Mouse (Mus musculus) kidney, embryonic 15.5 days (tissue): Measurements from ENCODE around the gene Arl8a. TPM values are rescaled to one million over a fixed set of nuclear protein-coding genes. Genes with fewer than 3 reads are reported as not detected.
A peak's percentile ranks its signal among the peaks of the same experiment; 100 is the strongest.

Experiments
- ATAC-seq: fragments of 200-750 bp; cut with Nextera tagmentation; replicated peaks from 2 replicates; pipeline ENCODE4 v1.8.0; 2017; ENCODE audit warnings: moderate TSS enrichment; ENCODE audit not compliant: low FRiP score
- H3K27ac ChIP-seq: fragments of 300-500 bp; sonication (generic); 2 replicates; pipeline ENCODE4 v1.5.1; 2015; ENCODE audit warnings: mild to moderate bottlenecking, inconsistent platforms
- H3K27me3 ChIP-seq: fragments of 300-500 bp; sonication (generic); 2 replicates; pipeline ENCODE4 v1.6.1; 2015; ENCODE audit warnings: inconsistent platforms
- H3K36me3 ChIP-seq: fragments of 300-500 bp; sonication (generic); 2 replicates; pipeline ENCODE4 v1.6.1; 2015; ENCODE audit warnings: inconsistent platforms
- H3K4me1 ChIP-seq: fragments of 300-500 bp; sonication (generic); 2 replicates; pipeline ENCODE4 v1.6.1; 2015; ENCODE audit warnings: inconsistent platforms
- H3K4me2 ChIP-seq: fragments of 300-500 bp; sonication (generic); 2 replicates; pipeline ENCODE4 v1.6.1; 2015; ENCODE audit warnings: moderate library complexity, mild to moderate bottlenecking, inconsistent platforms
- H3K4me3 ChIP-seq: fragments of 300-500 bp; sonication (generic); replicated peaks from 2 replicates; pipeline ENCODE4 v1.5.1; 2015; ENCODE audit warnings: mild to moderate bottlenecking, inconsistent platforms
- H3K9ac ChIP-seq: fragments of 300-500 bp; sonication (generic); 2 replicates; pipeline ENCODE4 v1.6.1; 2015; ENCODE audit warnings: mild to moderate bottlenecking, inconsistent platforms
- H3K9me3 ChIP-seq: fragments of 300-500 bp; sonication (generic); replicated peaks from 2 replicates; pipeline ENCODE4 v1.6.1; 2016; ENCODE audit warnings: inconsistent platforms
- WGBS: fragments of 180-500 bp; shearing (Covaris S2); methylation state at CpG from one replicate; pipeline ENCODE4 v1.1.7; 2015; ENCODE audit warnings: mixed read lengths; 5-methylcytosine and 5-hydroxymethylcytosine counted together
- polyA plus RNA-seq: library from polyadenylated mRNA; unstranded; fragments of >200 nt; fragmentation: Nextera tagmentation; extraction: Ambion mirVana; gene quantifications from 2 replicates; pipeline ENCODE4 v1.2.1, GENCODE M21; 2015

Gene Arl8a
- polyA plus RNA-seq, 1 experiment from 2014 or later, result 52.3 TPM

- H3K9ac ChIP-seq, result no peak overlapping the region
- peaks cover 15% of the 10 kb centered on the region for H3K4me1 ChIP-seq
- 12% methylated on average over 1 of the region's 1 CpGs for WGBS
- H3K27ac ChIP-seq, result no peak overlapping the region
- H3K9me3 ChIP-seq, result no peaks in the 10 kb centered on the region
- no peaks in the 10 kb centered on the region for H3K36me3 ChIP-seq
- H3K27me3 ChIP-seq, result no peaks in the 10 kb centered on the region
- no peak overlapping the region for H3K4me3 ChIP-seq
- no peak for ATAC-seq
- no peak overlapping the region for H3K4me2 ChIP-seq
These were observed 10.1 kb upstream of the Arl8a start for GRCm38 (mm10) chr1:135136500-135136899.

GRCm38 (mm10) chr1:135139906-135140305 lies 6.7 kb upstream of the Arl8a start:
- no peak overlapping the region for H3K9ac ChIP-seq
- 74% methylated on average over 2 of the region's 2 CpGs for WGBS

DNA sequence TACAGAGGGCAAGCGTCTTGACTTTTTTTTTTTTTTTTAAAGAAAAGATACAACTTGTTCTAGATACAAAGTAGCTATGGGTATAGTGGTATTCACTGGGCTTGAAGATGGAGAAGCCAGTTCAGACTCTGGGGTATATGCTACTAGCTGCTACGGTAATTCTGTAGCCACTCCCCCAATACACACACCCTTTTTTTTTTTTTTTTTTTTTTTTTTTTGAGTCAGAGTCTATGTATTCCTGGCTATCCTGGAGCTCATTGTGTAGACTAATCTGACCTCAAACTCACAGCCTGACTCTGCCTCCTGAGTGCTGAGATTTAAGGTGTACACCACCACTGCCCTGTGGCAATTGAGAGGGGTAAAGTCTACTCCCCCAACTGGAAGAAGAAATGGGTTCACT lies 4.2 kb upstream of the Arl8a start:
- Histone ChIP-seq H3K27me3 (peaks cover 16% of the 10 kb centered on the region; the same call in 1 of the 2 replicates), H3K9me3 (no peaks in the 10 kb centered on the region), H3K9ac (no peak overlapping the region), H3K4me1 (peaks cover 5% of the 10 kb centered on the region), H3K4me3 (no peak overlapping the region), H3K36me3 (no peaks in the 10 kb centered on the region), H3K27ac (no peak overlapping the region), H3K4me2 (no peak overlapping the region)
- WGBS, result 76% methylated on average over 2 of the region's 2 CpGs
- ATAC-seq, result no peak

More at GRCm38 (mm10) chr1:135139906-135140305, 6.7 kb upstream of the Arl8a start:
- Histone ChIP-seq H3K9me3 (no peaks in the 10 kb centered on the region), H3K27me3 (peaks cover 10% of the 10 kb centered on the region; the same call in 1 of the 2 replicates), H3K4me2 (no peak overlapping the region), H3K4me1 (no peaks in the 10 kb centered on the region), H3K36me3 (no peaks in the 10 kb centered on the region), H3K27ac (no peak overlapping the region), H3K4me3 (no peak overlapping the region)
- no peak for ATAC-seq

- Histone ChIP-seq H3K4me1 (peaks cover 19% of the 10 kb centered on the region), H3K27me3 (peaks cover 16% of the 10 kb centered on the region; the same call in 1 of the 2 replicates), H3K9me3 (no peaks in the 10 kb centered on the region), H3K9ac (no peak overlapping the region), H3K27ac (no peak overlapping the region), H3K4me3 (no peak overlapping the region), H3K4me2 (no peak overlapping the region), H3K36me3 (no peaks in the 10 kb centered on the region)
- 78% methylated on average over 2 of the region's 2 CpGs for WGBS
- ATAC-seq, result no peak
These were observed 2.7 kb upstream of the Arl8a start for GRCm38 (mm10) chr1:135143940-135144339.

DNA sequence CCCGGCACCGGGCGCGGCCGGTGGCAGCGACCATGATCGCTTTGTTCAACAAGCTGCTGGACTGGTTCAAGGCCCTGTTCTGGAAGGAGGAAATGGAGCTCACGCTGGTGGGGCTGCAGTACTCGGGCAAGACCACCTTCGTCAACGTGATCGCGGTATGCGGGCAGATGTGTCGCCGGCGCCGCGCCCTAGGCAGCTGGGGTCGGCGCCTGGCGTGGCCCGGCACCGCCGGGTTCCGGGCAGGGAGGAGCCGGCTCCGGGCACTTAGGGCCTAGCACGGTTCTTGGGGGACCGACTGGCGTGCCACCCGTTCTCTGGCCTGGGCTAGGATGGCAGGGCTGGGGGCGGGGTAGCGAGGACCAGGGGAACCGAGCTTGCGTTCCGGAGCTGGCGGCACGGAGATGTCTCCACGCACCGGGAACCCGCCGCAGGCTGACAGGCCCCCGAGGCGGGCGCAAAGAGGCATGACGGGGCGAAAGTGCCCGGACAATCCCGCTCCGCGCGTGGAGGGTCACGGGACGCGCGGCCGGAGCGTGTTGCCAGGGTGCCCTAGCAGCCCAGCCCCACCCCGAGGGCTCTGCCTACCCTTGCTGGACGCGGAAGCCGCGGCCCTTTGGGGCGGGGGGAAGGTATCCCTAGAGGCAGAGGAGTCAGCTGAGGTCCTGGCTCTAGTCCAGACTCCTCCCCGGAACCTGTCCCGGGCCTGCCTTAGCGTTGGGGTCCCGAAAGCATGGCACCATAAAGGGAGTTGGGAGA lies 500 bp downstream of the Arl8a start:
- H3K4me2 ChIP-seq, result peak overlapping the region; percentile 81
- peak overlapping the region; percentile 75 for H3K4me3 ChIP-seq
- peak; percentile 78 for ATAC-seq
- H3K9ac ChIP-seq, result peak overlapping the region; percentile 80
- H3K9me3 ChIP-seq, result no peaks in the 10 kb centered on the region
- H3K27me3 ChIP-seq, result peaks cover 16% of the 10 kb centered on the region; the same call in 1 of the 2 replicates
- H3K36me3 ChIP-seq, result peaks cover 1% of the 10 kb centered on the region; the same call in 1 of the 2 replicates
- peaks cover 20% of the 10 kb centered on the region for H3K4me1 ChIP-seq
- under 1% methylated on average over 67 of the region's 69 CpGs for WGBS
- peak overlapping the region; percentile 87 for H3K27ac ChIP-seq

GRCm38 (mm10) chr1:135147702-135148058 lies 1.1 kb downstream of the Arl8a start:
- Histone ChIP-seq H3K36me3 (peaks cover 7% of the 10 kb centered on the region; the same call in 1 of the 2 replicates), H3K4me1 (peaks cover 20% of the 10 kb centered on the region), H3K9me3 (no peaks in the 10 kb centered on the region), H3K4me2 (peak overlapping the region; percentile 81), H3K27me3 (peaks cover 16% of the 10 kb centered on the region; the same call in 1 of the 2 replicates), H3K27ac (peak overlapping the region; percentile 87), H3K9ac (peak overlapping the region; percentile 80), H3K4me3 (peak overlapping the region; percentile 75)
- WGBS, result 3% methylated on average over 7 of the region's 7 CpGs
- no peak; the same call in 1 of the 2 replicates for ATAC-seq

DNA sequence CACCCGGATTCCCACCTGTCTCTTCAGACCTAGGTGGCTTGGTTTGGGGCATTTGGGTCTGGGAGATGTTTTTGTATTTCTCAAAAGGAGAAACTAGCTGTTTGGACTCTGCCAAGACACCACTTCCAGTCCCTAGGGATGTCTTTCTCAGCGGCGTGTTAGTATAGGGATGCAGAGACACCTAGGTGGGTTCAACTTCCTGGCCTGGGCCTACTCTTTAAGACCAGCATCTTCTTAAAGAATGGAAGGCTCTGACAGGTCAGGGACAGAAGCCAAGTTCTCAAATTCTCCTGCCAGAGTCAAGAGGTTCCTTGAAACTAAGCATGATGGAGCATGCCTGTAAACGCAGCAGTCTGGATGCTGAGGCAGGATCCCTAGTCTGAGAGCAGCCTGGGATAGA lies 1.9 kb downstream of the Arl8a start:
- peaks cover 8% of the 10 kb centered on the region; the same call in 1 of the 2 replicates for H3K36me3 ChIP-seq
- ATAC-seq, result no peak
- peaks cover 20% of the 10 kb centered on the region for H3K4me1 ChIP-seq
- H3K9me3 ChIP-seq, result no peaks in the 10 kb centered on the region
- WGBS, result 73% methylated on average over 4 of the region's 4 CpGs
- H3K9ac ChIP-seq, result no peak overlapping the region
- H3K27ac ChIP-seq, result no peak overlapping the region
- H3K27me3 ChIP-seq, result peaks cover 16% of the 10 kb centered on the region; the same call in 1 of the 2 replicates
- peak overlapping the region; percentile 81 for H3K4me2 ChIP-seq
- H3K4me3 ChIP-seq, result peak overlapping the region; percentile 75

GRCm38 (mm10) chr1:135148996-135149395 lies 2.4 kb downstream of the Arl8a start:
- ATAC-seq, result no peak
- 79% methylated on average over 5 of the region's 5 CpGs for WGBS
- Histone ChIP-seq H3K4me3 (no peak overlapping the region), H3K9ac (no peak overlapping the region), H3K27ac (no peak overlapping the region), H3K36me3 (peaks cover 8% of the 10 kb centered on the region; the same call in 1 of the 2 replicates), H3K4me2 (no peak overlapping the region), H3K4me1 (peaks cover 23% of the 10 kb centered on the region), H3K27me3 (peaks cover 12% of the 10 kb centered on the region; the same call in 1 of the 2 replicates), H3K9me3 (no peaks in the 10 kb centered on the region)

GRCm38 (mm10) chr1:135154011-135154410 lies 7.4 kb downstream of the Arl8a start:
- peak overlapping the region; percentile 80 for H3K27ac ChIP-seq

GRCm38 (mm10) chr1:135154411-135154959 lies 7.9 kb downstream of the Arl8a start:
- H3K27me3 ChIP-seq, result no peaks in the 10 kb centered on the region

More at GRCm38 (mm10) chr1:135154011-135154410, 7.4 kb downstream of the Arl8a start:
- Histone ChIP-seq H3K4me2 (peak overlapping the region; percentile 57), H3K9me3 (no peaks in the 10 kb centered on the region), H3K27me3 (no peaks in the 10 kb centered on the region), H3K4me3 (peak overlapping the region; percentile 31), H3K36me3 (peaks cover 31% of the 10 kb centered on the region), H3K9ac (peak overlapping the region; percentile 42), H3K4me1 (peaks cover 16% of the 10 kb centered on the region)
- 24% methylated on average over 13 of the region's 13 CpGs for WGBS
- ATAC-seq, result peak; percentile 22

DNA sequence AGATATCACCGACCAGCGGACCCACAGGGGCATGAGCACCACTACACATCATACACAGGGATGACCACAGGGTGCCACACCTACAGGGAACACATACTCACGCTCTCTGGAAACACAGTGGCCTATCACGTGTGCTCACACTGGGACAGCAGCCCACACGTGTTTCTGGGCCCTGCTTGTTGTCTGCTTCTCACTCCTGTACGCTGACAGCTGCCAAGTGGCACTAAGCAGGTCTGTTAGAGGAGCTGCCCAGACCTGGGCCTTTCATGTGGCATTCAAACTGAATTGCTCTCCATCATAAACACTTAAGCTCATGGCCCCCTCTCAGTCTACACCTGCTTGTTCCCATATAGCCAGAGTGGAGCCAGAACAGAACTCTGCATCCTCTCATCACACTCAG lies 9.7 kb downstream of the Arl8a start:
- Histone ChIP-seq H3K9me3 (no peaks in the 10 kb centered on the region), H3K27ac (no peak overlapping the region), H3K4me1 (peaks cover 21% of the 10 kb centered on the region), H3K4me2 (no peak overlapping the region), H3K36me3 (peaks cover 31% of the 10 kb centered on the region), H3K9ac (no peak overlapping the region), H3K4me3 (no peak overlapping the region), H3K27me3 (no peaks in the 10 kb centered on the region)
- no peak for ATAC-seq
- 84% methylated on average over 6 of the region's 6 CpGs for WGBS

More at GRCm38 (mm10) chr1:135154411-135154959, 7.9 kb downstream of the Arl8a start:
- Histone ChIP-seq H3K9ac (peak overlapping the region; percentile 42), H3K36me3 (peaks cover 31% of the 10 kb centered on the region), H3K4me3 (peak overlapping the region; percentile 31), H3K4me2 (peak overlapping the region; percentile 57), H3K27ac (peak overlapping the region; percentile 80), H3K4me1 (peaks cover 19% of the 10 kb centered on the region), H3K9me3 (no peaks in the 10 kb centered on the region)
- peak; percentile 70 for ATAC-seq
- 4% methylated on average over 14 of the region's 14 CpGs for WGBS

DNA sequence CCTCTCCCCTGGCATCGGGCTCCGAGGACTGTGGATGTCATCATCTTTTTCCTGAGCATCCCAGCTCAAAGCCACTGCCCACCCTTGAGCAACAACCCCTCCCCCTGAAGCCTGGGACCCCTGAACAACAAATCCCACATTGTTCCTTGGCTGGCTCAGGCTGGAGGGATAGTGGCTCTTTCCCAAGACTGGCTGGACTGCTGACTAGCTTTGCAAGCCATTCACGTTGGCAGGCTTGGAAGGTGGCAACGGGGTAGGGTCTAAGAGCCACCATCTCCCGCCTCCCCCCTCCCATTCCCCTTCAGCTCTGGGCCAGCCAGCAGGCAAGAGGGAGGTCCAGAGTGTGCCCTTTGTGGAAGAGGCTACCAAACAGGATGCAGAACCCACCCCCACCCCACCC lies 12.0 kb downstream of the Arl8a start:
- no peak overlapping the region for H3K4me3 ChIP-seq
- peaks cover 21% of the 10 kb centered on the region for H3K4me1 ChIP-seq
- no peak for ATAC-seq
- 67% methylated on average over 5 of the region's 5 CpGs for WGBS
- H3K36me3 ChIP-seq, result peaks cover 23% of the 10 kb centered on the region
- H3K9ac ChIP-seq, result no peak overlapping the region
- H3K27me3 ChIP-seq, result no peaks in the 10 kb centered on the region
- no peak overlapping the region for H3K4me2 ChIP-seq
- no peak overlapping the region for H3K27ac ChIP-seq
- H3K9me3 ChIP-seq, result no peaks in the 10 kb centered on the region
